Mouse (Mus musculus) liver, adult 2 months (tissue): ENCODE measurements at regions not wholly inside any gene's neighbourhood (a gene's known extent, or its start where the extent isn't known, plus 50 kb on each side); places are given as distances from the start of the nearest gene placed in this dataset.

Source experiments
- CTCF ChIP-seq: fragments of 200-500 bp; IDR thresholded peaks from 2 replicates; pipeline ENCODE4 v1.5.1; 2011; ENCODE audit warnings: low read depth, low read length, control low read depth
- POLR2A ChIP-seq: fragments of 200-500 bp; IDR thresholded peaks from 2 replicates; pipeline ENCODE4 v1.6.1; 2011; ENCODE audit warnings: low read length, control low read depth; ENCODE audit not compliant: insufficient read depth; ENCODE audit errors: extremely low read depth

GRCm38 (mm10) chr11:50506820-50507497, 76.0 kb upstream of the Rufy1 start:
- TF ChIP-seq POLR2A: no peak
- no peak for TF ChIP-seq CTCF
